In the genomic region with DNA sequence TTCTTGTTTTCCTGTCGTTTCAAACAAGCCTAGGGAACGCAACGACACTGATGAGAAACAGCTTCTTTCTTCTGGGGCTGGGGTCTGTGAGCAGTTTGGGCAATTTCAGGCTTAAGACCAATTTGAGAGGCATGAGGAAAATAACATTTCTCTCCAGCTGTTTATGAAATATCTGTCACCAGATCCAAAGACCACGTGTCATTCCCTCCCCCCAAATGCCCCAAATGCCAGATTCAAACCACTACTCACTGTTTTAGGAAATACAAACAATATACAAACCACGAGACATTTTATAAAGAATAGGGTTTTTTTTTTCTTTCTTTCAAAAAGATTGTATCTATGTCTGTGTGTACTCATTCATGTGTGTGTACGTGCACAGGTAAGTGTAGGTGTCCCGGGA, we compare ENCODE assay signal across 26 mouse cellular contexts. TPM values are rescaled to one million over a fixed set of nuclear protein-coding genes. Genes with fewer than 3 reads are reported as not detected.
A peak's percentile ranks its signal among the peaks of the same experiment; 100 is the strongest.
DNase-seq lines count a peak whose midpoint lies in the region; ATAC-seq and TF ChIP-seq lines count a peak whose summit lies in the region.
"Had no signal": no experiment of that assay in that cellular context is flagged by ENCODE, and none has a peak within 500 bp of the region (broad histone marks: within the 10 kb centered on the region; RNA-seq: fewer than 3 reads in every experiment).

No protein-coding gene starts in this region.

- no peaks in the 10 kb centered on the region for H3K79me2 ChIP-seq in myocyte (ENCODE audit: control insufficient read depth, insufficient read depth)

- H3K4me3 ChIP-seq in embryonic facial prominence, embryonic 11.5 days (ENCODE audit: low read depth, low read length), result no peak overlapping the region
- no peak overlapping the region for H3K4me3 ChIP-seq in embryonic facial prominence, embryonic 10.5 days
- no peak overlapping the region for H3K4me3 ChIP-seq in embryonic facial prominence, embryonic 14.5 days (ENCODE audit: low read depth, low read length)
- H3K4me3 ChIP-seq in myocyte, result no peak overlapping the region
- no peak overlapping the region for H3K4me3 ChIP-seq in midbrain, postnatal 0 days (ENCODE audit: low read depth, low read length)
- H3K4me3 ChIP-seq: embryonic facial prominence, embryonic 15.5 days; forebrain, embryonic 13.5 days; forebrain, embryonic 15.5 days had no signal

- 53% methylated on average over 7 of the region's 7 CpGs for WGBS in embryonic facial prominence, embryonic 11.5 days
- WGBS in embryonic facial prominence, embryonic 10.5 days, result 67% methylated on average over 7 of the region's 7 CpGs
- 41% methylated on average over 7 of the region's 7 CpGs for WGBS in embryonic facial prominence, embryonic 14.5 days
- 78% methylated on average over 7 of the region's 7 CpGs for WGBS in midbrain, postnatal 0 days

- H3K9ac ChIP-seq in embryonic facial prominence, embryonic 11.5 days (replicated peaks; ENCODE audit: low read length), result no peak overlapping the region
- no peak overlapping the region for H3K9ac ChIP-seq in embryonic facial prominence, embryonic 14.5 days (ENCODE audit: low read depth, low read length)
- no peak overlapping the region for H3K9ac ChIP-seq in midbrain, postnatal 0 days (replicated peaks; ENCODE audit: low read length, poor library complexity, severe bottlenecking)
- H3K9ac ChIP-seq: embryonic facial prominence, embryonic 15.5 days; forebrain, embryonic 13.5 days; forebrain, embryonic 15.5 days; forebrain, postnatal 0 days had no signal

- H3K4me2 ChIP-seq in embryonic facial prominence, embryonic 11.5 days (ENCODE audit: low read depth, low read length), result no peak overlapping the region
- H3K4me2 ChIP-seq in embryonic facial prominence, embryonic 14.5 days (ENCODE audit: low read depth, low read length), result no peak overlapping the region
- peak overlapping the region; percentile 71 for H3K4me2 ChIP-seq in myocyte (ENCODE audit: low read depth)
- H3K4me2 ChIP-seq in midbrain, postnatal 0 days (ENCODE audit: low read depth, low read length, poor library complexity, severe bottlenecking), result no peak overlapping the region
- H3K4me2 ChIP-seq: embryonic facial prominence, embryonic 15.5 days; forebrain, embryonic 13.5 days; forebrain, embryonic 15.5 days had no signal

- peak; percentile 68 for DNase-seq in embryonic facial prominence, embryonic 11.5 days (ENCODE audit: low spot score)
- DNase-seq in embryonic facial prominence, embryonic 10.5 days (ENCODE audit: low spot score), result no peak
- DNase-seq in NIH3T3 (ENCODE audit: low read depth), result peak; percentile 45
- DNase-seq in embryonic facial prominence, embryonic 14.5 days (ENCODE audit: low spot score), result peak; percentile 21
- DNase-seq in cerebellum, postnatal 36 days, result no peak
- DNase-seq in c-Kit-positive CD71-positive TER-119-positive erythroid progenitor cells, embryonic 14.5 days (ENCODE audit: low spot score), result no peak
- DNase-seq in midbrain, postnatal 0 days (ENCODE audit: low spot score), result no peak
- DNase-seq: adrenal gland, adult 2 months; adrenal gland, postnatal 10 days; adrenal gland, postnatal 25 days; cerebellum, adult 11-12 months; cerebellum, adult 2 months; cerebellum, adult 9-10 months; cerebellum, postnatal 10 days; cerebellum, postnatal 25 days; embryo, embryonic 11 days; forebrain, postnatal 0 days had no signal

- no peak for ATAC-seq in embryonic facial prominence, embryonic 11.5 days (replicated peaks; ENCODE audit: insufficient number of reproducible peaks, low FRiP score, low TSS enrichment, low read depth)
- no peak for ATAC-seq in embryonic facial prominence, embryonic 14.5 days (ENCODE audit: low read depth)
- ATAC-seq in midbrain, postnatal 0 days (ENCODE audit: low FRiP score), result no peak
- ATAC-seq: CD4-positive, CD25-positive, alpha-beta regulatory T cell, adult 4 months; forebrain, embryonic 13.5 days; forebrain, embryonic 15.5 days; forebrain, postnatal 0 days had no signal

- no peak for TF ChIP-seq POLR2A in myocyte (IDR thresholded peaks at IDR 0.05; ENCODE audit: insufficient read length, low read depth)

- no peaks in the 10 kb centered on the region for H3K4me1 ChIP-seq in embryonic facial prominence, embryonic 11.5 days (ENCODE audit: control insufficient read depth, insufficient read depth, low read length)
- H3K4me1 ChIP-seq in embryonic facial prominence, embryonic 10.5 days, result peaks cover 42% of the 10 kb centered on the region
- H3K4me1 ChIP-seq in embryonic facial prominence, embryonic 14.5 days (ENCODE audit: control insufficient read depth, insufficient read depth, low read length), result peaks cover 17% of the 10 kb centered on the region
- H3K4me1 ChIP-seq in midbrain, postnatal 0 days (ENCODE audit: insufficient read depth, low read length), result no peaks in the 10 kb centered on the region
- H3K4me1 ChIP-seq: forebrain, embryonic 13.5 days; forebrain, embryonic 15.5 days had no signal

- H3K27ac ChIP-seq in embryonic facial prominence, embryonic 11.5 days (replicated peaks; ENCODE audit: low read depth, low read length), result no peak overlapping the region
- no peak overlapping the region for H3K27ac ChIP-seq in embryonic facial prominence, embryonic 10.5 days (replicated peaks)
- H3K27ac ChIP-seq in embryonic facial prominence, embryonic 14.5 days (replicated peaks; ENCODE audit: low read depth, low read length), result no peak overlapping the region
- H3K27ac ChIP-seq in midbrain, postnatal 0 days (ENCODE audit: low read depth, low read length), result no peak overlapping the region
- H3K27ac ChIP-seq: embryonic facial prominence, embryonic 15.5 days; forebrain, embryonic 13.5 days; forebrain, embryonic 15.5 days had no signal

- no peaks in the 10 kb centered on the region for H3K27me3 ChIP-seq in embryonic facial prominence, embryonic 11.5 days (ENCODE audit: control insufficient read depth, insufficient read depth, low read length)
- no peaks in the 10 kb centered on the region for H3K27me3 ChIP-seq in embryonic facial prominence, embryonic 10.5 days (replicated peaks; ENCODE audit: low read depth, poor library complexity, severe bottlenecking)
- no peaks in the 10 kb centered on the region for H3K27me3 ChIP-seq in embryonic facial prominence, embryonic 14.5 days (replicated peaks; ENCODE audit: control insufficient read depth, insufficient read depth, low read length)
- no peaks in the 10 kb centered on the region for H3K27me3 ChIP-seq in myocyte (ENCODE audit: control insufficient read depth, insufficient read depth, insufficient read length)
- H3K27me3 ChIP-seq in midbrain, postnatal 0 days (ENCODE audit: insufficient read depth, low read length), result no peaks in the 10 kb centered on the region
- H3K27me3 ChIP-seq: CH12.LX; embryonic facial prominence, embryonic 15.5 days; forebrain, embryonic 13.5 days; forebrain, embryonic 15.5 days had no signal

- no peak for TF ChIP-seq CTCF in midbrain, postnatal 0 days (IDR thresholded peaks at IDR 0.05)

- no peak overlapping the region for H3ac ChIP-seq in myocyte (ENCODE audit: control insufficient read depth, insufficient read length)

- no peaks in the 10 kb centered on the region for H3K9me3 ChIP-seq in embryonic facial prominence, embryonic 11.5 days (replicated peaks; ENCODE audit: control insufficient read depth, low read length)
- H3K9me3 ChIP-seq in embryonic facial prominence, embryonic 10.5 days, result no peaks in the 10 kb centered on the region
- H3K9me3 ChIP-seq in embryonic facial prominence, embryonic 14.5 days (ENCODE audit: control insufficient read depth, low read length), result no peaks in the 10 kb centered on the region
- H3K9me3 ChIP-seq in midbrain, postnatal 0 days (ENCODE audit: low read length), result no peaks in the 10 kb centered on the region
- H3K9me3 ChIP-seq: embryonic facial prominence, embryonic 15.5 days; forebrain, embryonic 13.5 days; forebrain, embryonic 15.5 days; G1E had no signal

- no peaks in the 10 kb centered on the region for H3K36me3 ChIP-seq in embryonic facial prominence, embryonic 11.5 days (replicated peaks; ENCODE audit: control insufficient read depth, insufficient read depth, low read depth, low read length)
- no peaks in the 10 kb centered on the region for H3K36me3 ChIP-seq in embryonic facial prominence, embryonic 10.5 days (replicated peaks)
- H3K36me3 ChIP-seq in embryonic facial prominence, embryonic 14.5 days (ENCODE audit: control insufficient read depth, insufficient read depth, low read length), result no peaks in the 10 kb centered on the region
- no peaks in the 10 kb centered on the region for H3K36me3 ChIP-seq in myocyte (ENCODE audit: control insufficient read depth, insufficient read depth)
- H3K36me3 ChIP-seq in midbrain, postnatal 0 days (ENCODE audit: insufficient read depth, low read length), result no peaks in the 10 kb centered on the region
- H3K36me3 ChIP-seq: embryonic facial prominence, embryonic 15.5 days; forebrain, embryonic 15.5 days; G1E had no signal

TF ChIP-seq in myocyte, 11 proteins besides CTCF, POLR2A, EP300 and RAD21:
- TF ChIP-seq REST (IDR thresholded peaks at IDR 0.05; ENCODE audit: insufficient read depth, insufficient read length) (no peak), USF1 (IDR thresholded peaks at IDR 0.05; ENCODE audit: low read depth) (peak; percentile 68), POLR2AphosphoS2 (IDR thresholded peaks at IDR 0.05; ENCODE audit: insufficient read length, low read depth) (no peak), E2F4 (IDR thresholded peaks at IDR 0.05; ENCODE audit: insufficient read depth) (no peak), MAX (IDR thresholded peaks at IDR 0.05; ENCODE audit: low read depth) (no peak), TCF12 (IDR thresholded peaks at IDR 0.05; ENCODE audit: insufficient read depth, poor library complexity, severe bottlenecking) (no peak), MYOG (IDR thresholded peaks at IDR 0.05; ENCODE audit: control insufficient read depth in 1 of 3, insufficient read depth in 1 of 3, insufficient read length in 2 of 3, low read depth in 2 of 3) (no peak), CEBPB (IDR thresholded peaks at IDR 0.05; ENCODE audit: insufficient read depth, poor library complexity, severe bottlenecking) (no peak)

RNA-seq across cellular contexts. Expression of gene March10, which starts 17.6 kb away (rescaled TPM):
- 0.21 and 0.31 TPM in 2 replicates for polyA plus RNA-seq in embryonic facial prominence, embryonic 11.5 days (2014; fragmentation: Nextera tagmentation; extraction: Ambion mirVana)
- polyA plus RNA-seq in embryonic facial prominence, embryonic 10.5 days (2016; fragmentation: Nextera tagmentation; extraction: Ambion mirVana), result 0.06 and 0.16 TPM in 2 replicates
- 0.13 and 0.36 TPM in 2 replicates for polyA plus RNA-seq in embryonic facial prominence, embryonic 14.5 days (2014; fragmentation: Nextera tagmentation; extraction: Ambion mirVana)
- polyA plus RNA-seq in myocyte (2012; fragmentation: generic; extraction: Trizol), result 0.13 TPM
- total RNA-seq in midbrain, postnatal 0 days (2014; rRNA removed), result 0.57 and 0.77 TPM in 2 replicates
- polyA plus RNA-seq in midbrain, postnatal 0 days (2015; fragmentation: Nextera tagmentation; extraction: Ambion mirVana), result 0.69 and 0.94 TPM in 2 replicates
- total RNA-seq: adrenal gland, adult 2 months; adrenal gland, postnatal 10 days; adrenal gland, postnatal 25 days; CH12.LX; common myeloid progenitor, adult 5-6 weeks had no signal
- polyA plus RNA-seq: adrenal gland, adult 2 months; CD4-positive, CD25-positive, alpha-beta regulatory T cell, adult 4 months; forebrain, embryonic 11.5 days; forebrain, embryonic 13.5 days; G1E had no signal

Comparison
In these comparisons a context has a peak if more than half of its experiments do, and no peak if none do; other contexts are left out.
1. DNase-seq: peak in embryonic facial prominence, embryonic 11.5 days (single experiment), NIH3T3 (single experiment) and embryonic facial prominence, embryonic 14.5 days (single experiment); none in embryonic facial prominence, embryonic 10.5 days (single experiment), cerebellum, postnatal 36 days (0 of 2), c-Kit-positive CD71-positive TER-119-positive erythroid progenitor cells, embryonic 14.5 days (single experiment) and midbrain, postnatal 0 days (single experiment).